Mouse (Mus musculus) induced T-regulatory cell, adult 2 months (primary cell): ENCODE data around the gene Slc25a10.

Experiments used
- DNase-seq: peaks from one replicate; pipeline ENCODE4 v3.0.0-alpha.2; 2012; ENCODE audit warnings: low read depth

The Slc25a10 gene

GRCm38 (mm10) chr11:120539285-120540014 lies 47.8 kb downstream of the Slc25a10 start:
- no peak for DNase-seq

GRCm38 (mm10) chr11:120541907-120542306 lies 50.3 kb downstream of the Slc25a10 start:
- DNase-seq = no peak

- DNase-seq = no peak
Observed at GRCm38 (mm10) chr11:120542376-120542775, 50.7 kb downstream of the Slc25a10 start.

GRCm38 (mm10) chr11:120545964-120546363 lies 54.3 kb downstream of the Slc25a10 start:
- DNase-seq = no peak

GRCm38 (mm10) chr11:120547469-120547868 lies 55.8 kb downstream of the Slc25a10 start:
- peak; percentile 49 for DNase-seq

- DNase-seq = no peak
Observed at GRCm38 (mm10) chr11:120548214-120548613, 56.6 kb downstream of the Slc25a10 start.

GRCm38 (mm10) chr11:120548786-120549167 lies 57.1 kb downstream of the Slc25a10 start:
- DNase-seq = no peak
